Mouse (Mus musculus) kidney, embryonic 14.5 days (tissue): Measurements from ENCODE around the gene Hmcn1. TPM values are rescaled to one million over a fixed set of nuclear protein-coding genes. Genes with fewer than 3 reads are reported as not detected.

Experiments used
- ATAC-seq: fragments of 200-750 bp; cut with Nextera tagmentation; 2 replicates; pipeline ENCODE4 v1.8.0; 2017; ENCODE audit warnings: moderate number of reproducible peaks, mild to moderate bottlenecking, moderate TSS enrichment, moderate library complexity; ENCODE audit not compliant: low FRiP score, low TSS enrichment
- H3K27ac ChIP-seq: fragments of 300-500 bp; sonication (generic); 2 replicates; pipeline ENCODE4 v1.5.1; 2014; ENCODE audit warnings: low read depth, mild to moderate bottlenecking, low read length, moderate library complexity, mixed read lengths
- H3K27me3 ChIP-seq: fragments of 300-500 bp; sonication (generic); 2 replicates; pipeline ENCODE4 v1.6.1; 2014; ENCODE audit warnings: mild to moderate bottlenecking, low read length; ENCODE audit not compliant: control insufficient read depth, insufficient read depth
- H3K36me3 ChIP-seq: fragments of 300-500 bp; sonication (generic); 2 replicates; pipeline ENCODE4 v1.6.1; 2014; ENCODE audit warnings: low read length, mixed read lengths; ENCODE audit not compliant: control insufficient read depth, insufficient read depth
- H3K4me1 ChIP-seq: fragments of 300-500 bp; sonication (generic); 2 replicates; pipeline ENCODE4 v1.6.1; 2014; ENCODE audit warnings: low read length, mixed read lengths; ENCODE audit not compliant: control insufficient read depth, insufficient read depth
- H3K4me2 ChIP-seq: fragments of 300-500 bp; sonication (generic); replicated peaks from 2 replicates; pipeline ENCODE4 v1.6.1; 2014; ENCODE audit warnings: low read depth, mild to moderate bottlenecking, low read length
- H3K4me3 ChIP-seq: fragments of 300-500 bp; sonication (generic); 2 replicates; pipeline ENCODE4 v1.5.1; 2014; ENCODE audit warnings: mild to moderate bottlenecking, low read length
- H3K9ac ChIP-seq: fragments of 300-500 bp; sonication (generic); 2 replicates; pipeline ENCODE4 v1.6.1; 2014; ENCODE audit warnings: low read depth, mild to moderate bottlenecking, low read length, moderate library complexity
- H3K9me3 ChIP-seq: fragments of 300-500 bp; sonication (generic); 2 replicates; pipeline ENCODE4 v1.6.1; 2016; ENCODE audit warnings: low read length; ENCODE audit not compliant: control insufficient read depth
- WGBS: fragments of 180-500 bp; shearing (Covaris S2); extraction: QIAGEN DNeasy Blood & Tissue Kit; methylation state at CpG from one replicate; pipeline ENCODE4 v1.1.7; 2014; 5-methylcytosine and 5-hydroxymethylcytosine counted together
- polyA plus RNA-seq: library from polyadenylated mRNA; unstranded; fragments of >200 nt; fragmentation: Nextera tagmentation; extraction: Ambion mirVana; gene quantifications from 2 replicates; pipeline ENCODE4 v1.2.1, GENCODE M21; 2014

Hmcn1 gene
- polyA plus RNA-seq, 1 experiment from 2014 or later, result 34.0 TPM

GRCm38 (mm10) chr1:150551390-150551789 is 441.8 kb downstream of the Hmcn1 start:
- no peaks in the 10 kb centered on the region for H3K4me1 ChIP-seq
- H3K4me2 ChIP-seq, result no peak overlapping the region
- no peak overlapping the region for H3K9ac ChIP-seq
- no peaks in the 10 kb centered on the region for H3K9me3 ChIP-seq
- H3K36me3 ChIP-seq, result no peaks in the 10 kb centered on the region
- no peak overlapping the region for H3K4me3 ChIP-seq
- H3K27me3 ChIP-seq, result no peaks in the 10 kb centered on the region
- no peak for ATAC-seq
- H3K27ac ChIP-seq, result no peak overlapping the region
- 88% methylated on average over 1 of the region's 1 CpGs for WGBS

- WGBS, result 74% methylated on average over 3 of the region's 3 CpGs
Measured at GRCm38 (mm10) chr1:150546463-150546862, 446.8 kb downstream of the Hmcn1 start.

GRCm38 (mm10) chr1:150540267-150540666 is 453.0 kb downstream of the Hmcn1 start:
- Histone ChIP-seq H3K36me3 (no peaks in the 10 kb centered on the region), H3K4me3 (no peak overlapping the region), H3K9ac (no peak overlapping the region), H3K4me2 (no peak overlapping the region), H3K27me3 (no peaks in the 10 kb centered on the region), H3K27ac (no peak overlapping the region), H3K4me1 (peaks cover 9% of the 10 kb centered on the region), H3K9me3 (no peaks in the 10 kb centered on the region)
- 8% methylated on average over 5 of the region's 5 CpGs for WGBS
- ATAC-seq, result peak; percentile 88

More at GRCm38 (mm10) chr1:150546463-150546862, 446.8 kb downstream of the Hmcn1 start:
- Histone ChIP-seq H3K27ac (no peak overlapping the region), H3K4me3 (no peak overlapping the region), H3K9ac (no peak overlapping the region), H3K27me3 (no peaks in the 10 kb centered on the region), H3K4me2 (no peak overlapping the region), H3K9me3 (no peaks in the 10 kb centered on the region), H3K4me1 (no peaks in the 10 kb centered on the region), H3K36me3 (no peaks in the 10 kb centered on the region)
- no peak for ATAC-seq

GRCm38 (mm10) chr1:150537410-150538128 is 455.7 kb downstream of the Hmcn1 start:
- no peaks in the 10 kb centered on the region for H3K27me3 ChIP-seq
- WGBS, result 67% methylated on average over 6 of the region's 6 CpGs
- H3K4me3 ChIP-seq, result no peak overlapping the region
- H3K36me3 ChIP-seq, result no peaks in the 10 kb centered on the region
- no peak for ATAC-seq
- H3K9ac ChIP-seq, result no peak overlapping the region
- peaks cover 10% of the 10 kb centered on the region for H3K4me1 ChIP-seq
- H3K4me2 ChIP-seq, result no peak overlapping the region
- no peaks in the 10 kb centered on the region for H3K9me3 ChIP-seq
- no peak overlapping the region for H3K27ac ChIP-seq

- Histone ChIP-seq H3K4me3 (no peak overlapping the region), H3K27ac (0 out of 2 replicates have a peak overlapping the region, but pooled peaks have one; percentile 55), H3K4me2 (peak overlapping the region; percentile 25; the same call in 1 of the 2 replicates), H3K9ac (peak overlapping the region; percentile 18; the same call in 1 of the 2 replicates), H3K27me3 (no peaks in the 10 kb centered on the region), H3K36me3 (no peaks in the 10 kb centered on the region), H3K9me3 (no peaks in the 10 kb centered on the region), H3K4me1 (peaks cover 10% of the 10 kb centered on the region)
- 23% methylated on average over 16 of the region's 16 CpGs for WGBS
- ATAC-seq, result peak; percentile 87
Measured at GRCm38 (mm10) chr1:150535770-150536534, 457.3 kb downstream of the Hmcn1 start.

GRCm38 (mm10) chr1:150534587-150534986 is 458.6 kb downstream of the Hmcn1 start:
- Histone ChIP-seq H3K27me3 (no peaks in the 10 kb centered on the region), H3K9ac (no peak overlapping the region), H3K4me1 (peaks cover 10% of the 10 kb centered on the region), H3K9me3 (no peaks in the 10 kb centered on the region), H3K36me3 (no peaks in the 10 kb centered on the region), H3K4me2 (no peak overlapping the region), H3K27ac (no peak overlapping the region), H3K4me3 (no peak overlapping the region)
- no peak for ATAC-seq
- 81% methylated on average over 8 of the region's 8 CpGs for WGBS

GRCm38 (mm10) chr1:150513041-150513440 is 480.2 kb downstream of the Hmcn1 start:
- H3K4me2 ChIP-seq, result no peak overlapping the region
- H3K36me3 ChIP-seq, result no peaks in the 10 kb centered on the region
- H3K4me1 ChIP-seq, result no peaks in the 10 kb centered on the region
- 90% methylated on average over 2 of the region's 2 CpGs for WGBS
- H3K9me3 ChIP-seq, result no peaks in the 10 kb centered on the region
- ATAC-seq, result no peak
- no peak overlapping the region for H3K4me3 ChIP-seq
- H3K27me3 ChIP-seq, result no peaks in the 10 kb centered on the region
- no peak overlapping the region for H3K9ac ChIP-seq
- no peak overlapping the region for H3K27ac ChIP-seq
